Mouse (Mus musculus) layer of hippocampus, adult 8-10 months (tissue): ENCODE results near the gene Rgl1. TPM values are rescaled to one million over a fixed set of nuclear protein-coding genes. Genes with fewer than 3 reads are reported as not detected.
"Not testable (repeated sequence)": the region's sequence is repeated elsewhere in the genome, so short reads cannot be mapped to it uniquely, and the experiment has no call there.

Source experiments
- DNase-seq, 2 experiments: peaks; one replicate each; pipeline ENCODE4 v3.0.0; 2022; ENCODE audit warnings: low spot score in 2 of 2
- total RNA-seq, 4 experiments: library from RNA; stranded (reverse); gene quantifications; 2 replicates each; pipeline ENCODE4 v1.2.4; 2022

The Rgl1 gene
- total RNA-seq, 4 experiments from 2014 or later, result 109 to 161 (median 127) TPM

DNA sequence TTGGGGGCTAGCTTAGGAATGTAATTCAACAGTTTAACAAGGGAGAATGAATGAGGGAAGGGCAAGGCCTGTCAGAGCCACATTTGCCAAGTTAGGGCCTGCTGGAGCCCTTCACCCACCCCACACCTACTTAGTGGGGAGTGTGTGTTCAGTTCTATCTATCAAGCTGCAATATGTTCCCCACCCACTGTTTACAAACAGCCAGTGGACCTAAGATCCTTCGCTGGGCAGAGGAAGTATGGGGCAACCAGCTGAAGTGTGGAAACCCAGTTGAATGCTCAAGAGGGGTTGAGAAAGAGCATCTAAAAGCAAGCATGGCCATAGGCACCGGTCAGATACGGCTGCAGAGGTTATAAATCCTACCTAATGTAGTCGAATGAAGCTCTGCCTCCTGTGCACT, 20.8 kb upstream of the Rgl1 start:
- no peak for DNase-seq

DNA sequence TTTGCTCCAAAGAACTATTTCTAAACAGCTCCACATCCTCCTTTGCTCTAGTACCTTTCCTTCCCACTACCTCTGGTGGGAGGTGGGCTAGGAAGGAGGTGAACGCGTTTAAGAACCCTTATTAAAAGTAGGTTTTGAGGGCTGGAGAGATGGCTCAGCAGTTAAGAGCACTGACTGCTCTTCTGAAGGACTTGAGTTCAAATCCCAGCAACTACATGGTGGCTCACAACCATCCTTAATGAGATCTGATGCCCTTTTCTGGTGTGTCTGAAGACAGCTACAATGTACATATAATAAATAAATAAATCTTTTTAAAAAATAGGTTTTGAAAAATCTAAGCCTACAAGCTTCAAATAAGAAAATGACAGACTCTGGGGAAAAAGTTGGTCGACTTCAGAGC, 19.3 kb upstream of the Rgl1 start:
- not testable (repeated sequence) for DNase-seq

DNA sequence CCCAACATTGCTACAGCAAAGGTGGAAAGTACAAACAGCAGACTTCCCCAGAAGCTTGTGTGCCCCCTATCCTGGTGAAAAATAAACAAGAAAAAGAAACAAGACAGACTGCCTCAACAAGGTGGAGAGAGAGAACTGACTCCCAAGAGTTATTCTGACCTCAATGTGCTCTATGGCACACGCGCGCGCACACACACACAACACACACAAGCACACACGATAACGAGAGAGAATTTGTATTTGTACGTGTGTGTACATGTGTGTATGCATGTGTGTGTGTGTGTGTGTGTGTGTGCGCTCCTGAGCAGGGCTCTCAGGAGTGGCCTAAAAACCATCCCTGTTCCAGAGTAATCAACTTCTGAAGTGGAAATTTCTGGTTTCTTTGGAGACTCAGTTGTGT, 18.5 kb upstream of the Rgl1 start:
- no peak for DNase-seq

DNA sequence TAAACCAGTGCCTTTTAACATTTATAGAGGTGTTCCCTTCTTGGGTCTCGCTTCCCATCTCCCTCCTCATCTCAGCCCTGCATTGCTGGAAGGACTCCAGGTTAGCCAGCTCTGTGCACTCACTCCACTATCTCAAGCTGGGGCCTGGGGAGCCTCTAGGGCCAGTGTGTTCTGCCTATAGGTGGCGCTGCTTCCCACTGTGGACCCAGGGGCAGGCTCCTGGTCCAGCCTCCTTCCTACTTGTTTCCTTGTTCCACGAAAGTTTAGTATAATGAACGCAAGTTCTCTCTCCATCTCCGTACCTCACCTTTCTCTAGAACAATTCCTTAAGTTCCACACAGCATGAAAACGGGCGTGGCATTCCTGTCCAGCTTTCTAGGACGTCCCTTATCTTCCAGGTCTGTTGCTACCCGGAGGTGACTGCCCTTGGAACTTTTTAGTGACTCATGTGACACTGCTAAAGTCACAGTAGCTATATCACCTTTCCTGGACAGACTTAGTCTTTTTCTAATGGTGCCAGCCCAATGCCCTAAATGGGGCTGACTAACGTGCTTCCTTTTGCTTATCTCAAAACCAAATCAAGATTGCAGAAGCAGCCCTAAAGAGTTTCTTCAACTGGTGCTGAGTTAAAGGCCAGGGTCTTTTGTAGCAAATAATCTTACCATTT, 13.1 kb upstream of the Rgl1 start:
- peak; percentile 44 to 78 for DNase-seq

DNA sequence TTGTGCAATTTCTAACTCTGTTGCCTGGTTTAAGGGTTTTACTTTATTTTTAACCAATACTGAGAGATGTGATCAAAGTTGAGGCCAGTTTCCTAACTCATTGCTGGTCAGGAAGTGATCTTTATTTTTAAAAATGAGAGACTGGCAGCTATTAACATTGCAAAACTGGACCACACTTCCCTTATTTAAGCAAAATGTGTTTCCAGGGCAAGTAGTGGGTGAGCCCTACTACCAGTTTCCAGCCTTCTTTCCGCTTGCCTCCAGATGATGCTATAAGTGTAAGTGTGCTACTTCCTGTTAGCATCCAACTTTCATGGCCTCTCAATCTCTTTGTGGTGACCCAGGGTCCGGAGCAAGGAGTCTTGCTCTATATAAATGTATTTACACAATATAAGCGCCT, 8.4 kb upstream of the Rgl1 start:
- not testable (repeated sequence) for DNase-seq

DNA sequence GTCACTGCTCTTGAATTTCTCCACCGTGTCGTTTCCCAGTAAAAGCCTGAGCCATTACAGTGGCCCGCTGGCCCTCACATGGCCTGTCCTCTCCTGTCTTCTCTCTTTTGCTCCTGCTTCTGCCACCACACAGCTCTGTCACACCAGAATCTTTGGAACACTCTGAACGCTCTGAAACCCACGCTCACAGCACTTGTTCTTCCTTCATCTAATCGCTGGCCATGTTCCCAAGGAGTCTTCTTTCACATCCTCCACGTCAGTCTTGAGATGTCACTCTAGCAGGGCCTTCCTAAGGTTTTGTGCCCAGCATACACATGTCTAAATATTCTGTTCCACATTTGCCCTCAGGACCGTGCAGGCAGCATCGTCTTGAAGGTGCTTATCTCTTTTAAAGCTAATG, 4.9 kb upstream of the Rgl1 start:
- DNase-seq, result peak in 1 of 2 experiments; percentile 49

DNA sequence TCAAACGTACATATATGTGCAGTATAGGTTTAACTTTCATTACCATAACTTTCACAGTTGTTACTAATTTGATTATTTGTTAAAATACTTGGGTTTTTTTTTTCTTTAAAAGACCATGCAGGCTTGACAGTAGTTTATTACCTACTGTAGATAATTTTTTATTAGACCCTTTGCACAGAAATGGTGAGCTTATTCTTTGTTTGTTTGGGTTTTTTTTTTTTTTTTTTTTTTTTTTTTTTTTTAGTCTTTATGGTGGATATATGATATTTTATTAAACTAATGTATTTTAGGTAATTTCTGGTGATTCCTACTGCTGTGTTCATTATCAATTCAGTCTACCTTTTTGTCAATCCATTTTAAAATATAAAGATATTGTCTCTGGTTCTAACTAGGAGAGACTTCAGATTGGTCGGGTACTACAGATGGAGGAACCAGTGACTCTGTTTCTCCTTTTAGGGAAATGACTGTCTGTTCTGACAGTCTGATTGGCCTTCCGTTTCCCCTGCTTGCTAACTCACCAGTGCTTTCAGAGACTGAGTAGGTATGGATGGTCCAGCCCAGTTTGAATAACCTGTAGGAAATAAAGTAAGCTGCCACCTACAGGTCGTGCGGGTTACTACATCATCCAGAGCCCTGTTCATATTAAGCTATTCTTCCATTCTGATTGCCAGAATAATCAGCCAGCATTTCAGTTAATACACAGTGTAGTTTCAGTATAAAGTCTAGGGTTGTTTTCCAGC, 1.8 kb upstream of the Rgl1 start:
- peak; percentile 85 to 91 for DNase-seq

DNA sequence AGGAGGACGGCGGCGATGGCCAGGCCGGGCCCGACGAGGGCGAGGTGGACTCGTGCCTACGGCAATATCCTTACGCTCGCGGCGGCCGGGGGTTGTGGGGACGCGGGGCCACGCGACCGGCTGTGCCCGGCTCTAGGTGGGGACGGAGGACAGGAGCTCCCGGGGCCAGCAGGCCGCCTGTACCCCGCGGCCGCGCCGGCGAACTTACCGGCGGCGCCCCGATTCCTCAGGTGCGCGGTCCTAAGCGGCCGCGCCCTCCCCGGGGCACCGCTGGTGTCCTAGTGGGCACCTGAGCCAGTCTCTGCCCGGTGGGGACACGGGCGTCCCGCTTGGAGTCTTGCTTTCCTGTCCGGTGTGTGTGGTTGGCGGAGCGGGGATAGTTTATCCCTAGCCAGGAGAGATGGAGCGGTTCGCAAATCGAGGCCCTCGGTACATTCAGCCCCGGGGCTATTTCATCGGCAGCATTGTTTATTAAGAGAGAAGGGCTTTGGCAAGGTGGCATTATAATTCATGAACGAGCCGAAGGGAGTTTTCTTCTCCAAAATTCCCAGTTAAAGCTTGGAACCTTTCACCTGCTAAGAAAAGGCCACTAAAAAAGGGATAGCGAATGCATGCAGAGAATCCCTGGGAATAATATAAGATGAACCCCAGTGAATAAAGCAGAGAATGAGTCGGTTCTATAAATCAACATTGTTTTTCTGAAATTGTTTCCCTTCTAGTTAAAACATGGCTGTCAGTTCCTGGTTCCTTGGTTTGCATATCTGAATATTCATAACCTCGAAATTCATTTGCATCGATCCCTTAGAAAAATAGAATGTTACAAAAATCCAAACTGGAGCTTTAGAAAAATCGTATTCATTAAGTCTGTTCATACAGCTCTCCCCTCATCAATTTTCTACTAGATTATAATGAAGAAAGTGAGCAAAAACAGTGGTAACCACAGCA, 925 bp upstream of the Rgl1 start:
- DNase-seq, result no peak

DNA sequence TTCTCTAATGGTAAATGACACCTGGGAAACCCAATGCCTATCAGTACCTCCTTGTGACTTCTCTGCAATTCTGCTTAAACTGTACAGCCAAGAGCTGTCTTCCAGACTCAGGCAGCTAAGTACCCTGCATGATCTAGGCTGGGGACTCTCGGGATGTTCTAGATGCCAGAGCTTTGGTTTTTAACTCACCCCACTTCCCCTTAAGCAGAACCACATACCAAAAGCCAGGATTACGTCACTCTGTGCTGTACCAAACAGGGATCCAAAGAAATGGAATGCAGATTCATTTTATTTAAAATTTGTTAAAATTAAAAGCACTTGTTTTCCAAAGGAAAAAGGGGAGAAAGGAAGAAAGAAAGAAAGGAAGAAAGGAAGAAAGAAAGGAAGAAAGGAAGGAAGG, 4.4 kb downstream of the Rgl1 start:
- no peak for DNase-seq

DNA sequence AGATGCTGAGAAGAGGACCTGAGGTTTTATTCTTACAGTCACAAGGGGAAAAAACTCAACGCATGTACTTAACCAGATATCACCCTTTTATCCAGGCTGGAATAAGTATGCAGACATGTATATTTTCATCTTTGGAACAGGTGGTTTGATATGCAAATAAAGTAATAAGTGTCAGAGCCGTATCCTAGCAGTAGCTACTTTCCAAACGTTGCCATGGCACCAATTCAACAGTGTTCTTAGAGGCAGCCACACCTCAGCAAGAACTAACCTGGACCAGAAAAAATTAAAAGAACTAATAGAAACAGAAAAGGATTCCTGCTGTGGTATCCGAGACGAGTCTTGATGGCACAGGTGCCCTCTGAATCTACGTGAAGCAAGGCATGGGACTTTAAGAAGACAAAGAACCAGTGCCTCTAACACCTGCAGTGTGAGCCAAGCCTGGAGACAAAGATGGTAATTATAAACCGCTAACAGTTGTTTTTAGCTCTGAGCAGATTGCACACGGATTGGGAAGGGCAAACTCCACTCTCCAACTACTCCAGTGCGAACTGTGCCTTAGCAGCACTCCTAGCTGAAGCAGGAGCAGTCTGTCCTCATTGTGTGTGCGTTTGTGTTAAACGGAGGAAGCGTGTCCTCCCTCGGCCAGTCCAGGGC, 15.7 kb downstream of the Rgl1 start, which contains the start of gene Apobec4:
TSS of gene Apobec4 (plus strand) at position 240 of the 654 bp plus-strand sequence.
- DNase-seq, result peak; percentile 52 to 61

DNA sequence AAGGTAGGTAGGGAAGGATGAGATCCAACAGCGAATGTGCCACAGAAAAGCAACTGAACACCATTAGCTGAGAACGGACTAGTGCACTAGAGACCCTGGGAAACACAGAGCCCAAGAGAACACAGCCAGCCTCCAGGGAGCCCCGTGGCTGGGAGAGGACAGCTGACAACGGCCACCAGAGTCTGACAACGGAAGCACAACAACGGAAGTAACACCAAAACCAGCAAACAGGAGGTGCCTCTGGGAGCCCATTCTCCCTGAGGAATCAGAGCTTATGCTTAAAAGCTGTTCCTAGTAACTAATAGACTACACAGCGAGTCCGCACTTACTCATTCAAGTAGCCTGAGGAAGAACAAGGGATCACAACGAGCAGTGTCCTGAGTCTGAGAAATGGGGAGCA, 16.9 kb downstream of the Rgl1 start:
- DNase-seq, result no peak

DNA sequence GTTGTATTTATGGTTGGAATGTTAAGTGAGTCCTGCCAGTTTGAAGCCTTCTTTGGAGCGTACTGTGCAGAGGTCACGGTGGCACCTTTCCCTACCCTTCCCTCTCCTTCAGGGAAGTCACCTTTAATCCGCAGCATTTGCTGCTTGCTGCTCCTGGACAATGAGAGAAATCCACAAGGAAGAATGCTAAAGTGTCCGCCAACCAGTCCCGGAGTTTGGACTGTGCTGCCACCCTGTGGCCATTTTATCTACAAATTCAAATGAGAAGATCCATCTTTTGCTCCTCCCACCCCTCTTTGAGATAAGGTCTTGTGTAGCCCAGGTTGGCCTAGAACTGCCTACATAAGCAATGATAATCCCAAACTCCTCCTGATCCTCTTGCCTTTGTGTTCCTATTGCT, 19.7 kb downstream of the Rgl1 start:
- peak; percentile 45 to 87 for DNase-seq

DNA sequence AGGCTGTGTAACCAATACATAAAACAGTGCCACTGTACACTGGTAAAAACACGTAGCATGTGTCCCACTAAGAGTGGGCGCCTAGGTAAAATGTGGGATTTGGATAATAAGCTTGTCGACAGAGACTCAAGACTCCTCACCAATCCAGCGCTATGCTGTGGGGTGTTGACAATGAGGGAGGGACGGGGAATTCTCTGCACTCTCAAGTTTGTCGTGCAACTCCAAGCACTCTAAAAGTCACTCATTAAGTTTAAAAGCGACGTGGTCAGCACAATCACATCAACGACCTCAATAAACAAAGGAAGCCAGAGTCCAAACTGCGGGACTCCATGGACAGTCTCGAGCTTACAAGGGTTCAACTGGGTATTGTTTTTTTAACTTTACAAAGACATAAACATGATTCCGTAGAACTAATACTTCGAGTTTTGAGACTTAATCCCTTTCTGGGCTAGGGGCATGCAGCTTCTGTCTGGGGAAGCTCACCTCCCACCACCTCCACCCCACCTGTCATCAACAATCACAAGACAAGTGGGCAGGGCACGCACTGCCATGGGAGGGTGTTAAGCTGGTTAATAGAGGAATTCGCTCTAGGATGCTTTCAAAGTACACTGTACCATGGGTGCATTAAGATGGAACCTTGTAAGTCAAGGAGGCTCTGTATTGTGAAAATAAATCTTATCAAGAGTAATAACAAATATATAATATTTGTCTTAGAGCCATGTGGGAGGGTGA, 22.9 kb downstream of the Rgl1 start:
- DNase-seq, result no peak

DNA sequence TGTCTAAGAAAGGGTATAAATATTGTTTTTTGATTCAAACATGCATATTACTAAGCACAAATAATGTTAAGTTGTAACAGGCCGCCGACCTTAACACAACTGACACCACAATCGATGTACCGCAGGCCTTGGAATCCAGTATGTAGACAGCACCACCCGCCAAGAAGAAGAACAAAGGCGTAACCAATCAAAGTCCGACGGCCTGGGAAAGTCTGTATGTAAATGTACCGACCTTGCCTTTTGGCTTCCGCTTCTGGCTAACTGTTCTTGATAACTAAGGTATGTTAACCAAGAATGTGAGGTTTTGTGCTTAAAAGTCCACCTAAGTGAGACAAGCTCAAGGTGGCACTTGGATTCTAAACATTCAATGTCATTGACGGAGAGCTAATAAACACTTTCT, 26.8 kb downstream of the Rgl1 start:
- no peak for DNase-seq

DNA sequence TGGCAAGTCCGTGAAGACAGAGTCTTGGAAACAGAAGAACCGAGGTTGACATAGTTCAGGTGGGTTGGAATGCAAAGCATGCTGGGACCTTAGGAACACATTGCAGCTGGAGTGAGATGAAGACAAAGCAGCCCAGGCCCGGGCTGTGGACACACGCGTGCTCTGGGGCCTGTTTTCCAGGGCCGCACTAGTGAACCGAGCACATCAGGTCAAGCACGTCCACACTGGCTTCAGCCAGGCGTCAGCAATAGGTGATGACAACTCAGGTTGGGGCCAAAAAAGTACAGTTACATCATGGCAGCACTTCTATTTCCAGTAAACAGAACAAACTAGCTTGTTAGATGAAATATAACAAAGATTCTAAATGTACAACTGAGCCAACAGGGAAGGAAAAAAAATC, 27.4 kb downstream of the Rgl1 start:
- DNase-seq, result no peak

DNA sequence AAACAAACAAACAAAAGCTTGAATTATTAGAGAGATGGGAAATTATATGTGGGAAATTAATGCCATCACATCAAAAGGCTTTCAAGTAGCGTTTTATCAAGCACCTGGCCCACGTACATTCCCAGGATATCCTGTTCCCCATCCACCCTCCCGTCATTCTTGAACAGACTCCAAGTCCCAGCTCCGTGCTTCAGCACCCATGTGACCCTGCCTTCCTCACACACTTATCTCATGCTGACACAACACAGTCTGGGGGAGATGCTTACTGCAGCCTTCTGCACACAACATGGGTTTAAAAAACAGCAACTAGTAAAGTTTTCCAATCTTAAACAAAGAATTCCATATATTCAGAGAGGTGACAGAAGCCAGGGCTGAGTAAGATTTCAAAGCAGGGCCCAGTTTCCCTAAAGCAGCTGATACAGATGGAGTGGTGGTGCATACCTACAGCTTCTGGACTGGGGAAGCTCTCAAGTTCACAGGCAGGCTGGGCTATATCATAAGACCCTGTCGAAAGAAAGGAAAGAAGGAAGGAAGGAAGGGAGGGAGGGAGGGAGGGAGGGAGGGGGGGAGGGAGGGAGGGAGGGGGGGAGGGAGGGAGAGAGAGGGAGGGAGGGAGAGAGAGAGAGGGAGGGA, 38.4 kb downstream of the Rgl1 start:
- no peak for DNase-seq

DNA sequence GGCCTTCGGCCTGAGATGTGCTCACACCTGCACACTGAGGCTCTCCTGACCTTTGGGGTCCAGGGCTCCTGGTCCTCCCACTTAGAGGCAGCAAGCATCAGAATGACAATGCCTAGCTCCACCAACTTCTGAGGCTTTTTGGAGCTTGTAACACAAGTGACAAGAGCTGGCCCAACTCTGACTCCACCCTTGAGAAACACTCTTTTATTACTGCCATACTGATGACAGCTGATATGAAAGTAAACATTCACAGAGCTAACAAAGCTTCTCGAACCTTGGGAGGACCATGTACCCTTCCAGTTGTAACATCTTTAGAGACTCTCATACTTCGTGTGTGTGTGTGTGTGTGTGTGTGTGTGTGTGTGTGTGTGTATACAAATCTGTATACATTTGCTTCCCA, 40.1 kb downstream of the Rgl1 start:
- no peak for DNase-seq

DNA sequence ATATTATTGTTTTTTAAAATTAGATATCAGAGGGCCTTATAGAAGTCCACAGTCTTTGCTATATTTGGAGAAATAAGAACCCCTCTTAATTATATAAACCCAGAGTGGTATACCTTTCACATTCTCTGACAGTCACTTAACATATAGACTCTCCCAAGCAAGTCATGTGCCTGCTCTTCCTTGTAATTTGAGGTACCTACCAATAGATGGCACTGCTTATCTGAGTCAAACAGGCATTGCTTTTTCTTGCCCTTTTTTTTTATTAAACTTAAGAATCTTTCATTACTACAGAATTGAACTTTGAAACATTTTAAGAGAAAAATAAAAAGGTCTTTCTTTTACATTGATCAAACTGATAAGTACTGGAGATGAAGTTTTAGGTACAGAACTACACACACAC, 41.9 kb downstream of the Rgl1 start:
- DNase-seq, result no peak

DNA sequence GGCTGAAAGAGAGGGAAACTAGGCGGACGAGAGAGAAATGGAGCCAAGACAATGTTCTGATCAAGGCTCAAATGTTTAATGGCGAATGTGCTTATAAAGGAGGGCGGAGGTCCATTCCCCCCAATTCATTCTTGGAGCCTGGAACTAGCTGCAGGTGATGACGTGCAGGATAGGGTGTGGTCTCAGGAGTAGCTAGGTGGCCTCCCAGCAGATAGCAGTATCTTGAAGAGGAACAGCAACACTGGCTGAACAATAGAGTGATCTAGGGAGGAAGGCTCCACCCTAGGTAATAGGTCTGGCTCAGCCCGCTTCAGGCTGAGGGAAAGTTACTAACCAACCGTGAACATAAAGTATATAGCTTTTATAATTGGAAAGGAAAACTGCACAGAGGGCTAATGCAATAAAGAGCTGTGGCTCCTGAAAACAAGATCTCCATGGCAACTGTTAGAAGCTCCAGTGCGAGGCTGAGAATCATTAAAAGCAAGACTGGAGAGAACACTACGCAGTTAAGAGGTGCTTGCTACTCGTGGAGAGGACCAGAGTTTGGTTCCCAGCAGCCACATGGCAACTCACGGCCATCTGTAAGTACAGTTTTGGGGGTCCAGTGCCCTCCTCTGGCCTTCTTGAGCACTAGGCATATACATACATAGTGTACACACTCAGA, 44.5 kb downstream of the Rgl1 start:
- DNase-seq, result no peak

DNA sequence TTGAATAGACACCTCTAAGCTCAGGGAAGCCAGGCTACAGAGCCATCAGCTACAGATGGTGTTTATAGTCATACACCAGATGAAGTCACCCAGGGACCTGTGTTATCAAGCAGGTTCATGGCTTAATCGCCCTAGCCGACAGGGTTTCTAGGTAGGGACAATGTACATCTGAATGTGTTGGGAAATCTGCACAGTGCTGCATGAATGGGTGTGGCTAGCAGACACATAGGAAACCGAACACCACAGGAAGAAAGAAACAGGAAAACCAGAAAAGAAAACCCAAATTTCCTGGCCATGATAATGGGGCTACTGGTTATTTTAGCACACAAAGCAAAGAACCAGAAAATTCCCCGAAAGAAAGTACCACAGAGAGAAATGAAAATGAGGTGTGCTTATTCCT, 45.2 kb downstream of the Rgl1 start:
- no peak for DNase-seq
